ENCODE assay signal across 15 mouse cellular contexts in the genomic region with DNA sequence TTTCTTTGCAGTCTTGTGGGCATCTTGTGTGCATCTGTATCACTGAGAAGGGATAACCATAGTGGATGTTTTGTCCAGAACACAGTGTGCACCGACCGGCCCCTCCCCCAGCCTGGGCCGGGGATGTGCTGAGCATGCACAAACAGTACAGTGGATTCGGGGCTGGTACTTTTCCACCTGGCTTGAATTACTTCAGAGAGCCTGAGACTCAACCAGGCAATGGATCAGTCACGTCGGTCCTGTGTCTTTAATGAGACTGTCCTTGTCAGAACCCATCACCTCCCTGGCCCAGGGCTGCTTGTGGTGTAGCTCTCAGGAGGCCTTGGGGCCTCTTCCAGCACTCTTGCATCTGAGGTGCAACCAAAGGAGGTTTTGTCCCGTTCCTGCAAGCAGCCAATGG. TPM values are rescaled to one million over a fixed set of nuclear protein-coding genes. Genes with fewer than 3 reads are reported as not detected.
DNase-seq lines count a peak whose midpoint lies in the region; ATAC-seq lines count a peak whose summit lies in the region.
"Had no signal": no experiment of that assay in that cellular context is flagged by ENCODE, and none has a peak within 500 bp of the region (broad histone marks: within the 10 kb centered on the region; RNA-seq: fewer than 3 reads in every experiment).

No protein-coding gene starts in this region.

- peak; percentile 5 for DNase-seq in NIH3T3 (ENCODE audit: low read depth)
- peak; percentile 64 to 71 for DNase-seq in adrenal gland, postnatal 36 days
- DNase-seq in T-cell, adult 2 months (ENCODE audit: low spot score), result no peak
- no peak for DNase-seq in left cerebral cortex, postnatal 25 days (ENCODE audit: low spot score in 2 of 2)
- DNase-seq: cerebellum, adult 11-12 months; kidney, postnatal 10 days; thymus, adult 18-20 months had no signal

- H3K27me3 ChIP-seq in kidney, embryonic 15.5 days, result 0 out of 2 replicates have a peak, but pooled peaks cover 9% of the 10 kb centered on the region
- H3K27me3 ChIP-seq in kidney, embryonic 14.5 days (ENCODE audit: control insufficient read depth, insufficient read depth, low read length), result no peaks in the 10 kb centered on the region
- no peaks in the 10 kb centered on the region for H3K27me3 ChIP-seq in limb, embryonic 15.5 days

- no peak overlapping the region for H3K4me2 ChIP-seq in kidney, embryonic 15.5 days
- H3K4me2 ChIP-seq in kidney, embryonic 14.5 days (replicated peaks; ENCODE audit: low read depth, low read length), result no peak overlapping the region
- H3K4me2 ChIP-seq in limb, embryonic 15.5 days, result no peak overlapping the region
- H3K4me2 ChIP-seq: liver, embryonic 12.5 days had no signal

- no peak overlapping the region for H3K4me3 ChIP-seq in kidney, embryonic 15.5 days (replicated peaks)
- no peak overlapping the region for H3K4me3 ChIP-seq in kidney, embryonic 14.5 days (ENCODE audit: low read length)
- H3K4me3 ChIP-seq in limb, embryonic 15.5 days, result no peak overlapping the region
- H3K4me3 ChIP-seq: erythroblast, embryonic 14.5 days; liver, embryonic 12.5 days had no signal

- WGBS in kidney, embryonic 15.5 days, result 62% methylated on average over 7 of the region's 7 CpGs
- 51% methylated on average over 7 of the region's 7 CpGs for WGBS in kidney, embryonic 14.5 days
- WGBS in limb, embryonic 15.5 days, result 31% methylated on average over 7 of the region's 7 CpGs

- H3K9me3 ChIP-seq in kidney, embryonic 15.5 days (replicated peaks), result no peaks in the 10 kb centered on the region
- no peaks in the 10 kb centered on the region for H3K9me3 ChIP-seq in kidney, embryonic 14.5 days (ENCODE audit: control insufficient read depth, low read length)
- no peaks in the 10 kb centered on the region for H3K9me3 ChIP-seq in limb, embryonic 15.5 days
- H3K9me3 ChIP-seq: liver, embryonic 12.5 days had no signal

- intact Hi-C loops in left cerebral cortex, postnatal 25 days (cut with DNase I), result no loop called here

- H3K4me1 ChIP-seq in kidney, embryonic 15.5 days, result peaks cover 12% of the 10 kb centered on the region
- H3K4me1 ChIP-seq in kidney, embryonic 14.5 days (ENCODE audit: control insufficient read depth, insufficient read depth, low read length), result 0 out of 2 replicates have a peak, but pooled peaks cover 5% of the 10 kb centered on the region
- peaks cover 27% of the 10 kb centered on the region for H3K4me1 ChIP-seq in limb, embryonic 15.5 days
- H3K4me1 ChIP-seq: liver, embryonic 12.5 days had no signal

- no peak overlapping the region for H3K9ac ChIP-seq in kidney, embryonic 15.5 days
- no peak overlapping the region for H3K9ac ChIP-seq in kidney, embryonic 14.5 days (ENCODE audit: low read depth, low read length)
- 0 out of 2 replicates have a peak overlapping the region, but pooled peaks have one; percentile 14 for H3K9ac ChIP-seq in limb, embryonic 15.5 days
- H3K9ac ChIP-seq: liver, embryonic 12.5 days had no signal

- H3K27ac ChIP-seq in kidney, embryonic 15.5 days, result no peak overlapping the region
- no peak overlapping the region for H3K27ac ChIP-seq in kidney, embryonic 14.5 days (ENCODE audit: low read depth, low read length)
- peak overlapping the region; percentile 38; the same call in 1 of the 2 replicates for H3K27ac ChIP-seq in limb, embryonic 15.5 days
- H3K27ac ChIP-seq: liver, embryonic 12.5 days had no signal

- H3K36me3 ChIP-seq in kidney, embryonic 15.5 days, result no peaks in the 10 kb centered on the region
- H3K36me3 ChIP-seq in kidney, embryonic 14.5 days (ENCODE audit: control insufficient read depth, insufficient read depth, low read length), result no peaks in the 10 kb centered on the region
- H3K36me3 ChIP-seq in limb, embryonic 15.5 days, result no peaks in the 10 kb centered on the region
- H3K36me3 ChIP-seq: liver, embryonic 12.5 days had no signal

- ATAC-seq in kidney, embryonic 15.5 days (replicated peaks; ENCODE audit: low FRiP score), result 0 out of 2 replicates have a peak, but pooled peaks have one; percentile 28
- ATAC-seq in kidney, embryonic 14.5 days (ENCODE audit: low FRiP score, low TSS enrichment), result no peak
- no peak for ATAC-seq in limb, embryonic 15.5 days (ENCODE audit: insufficient number of reproducible peaks, low FRiP score, low TSS enrichment, low read depth)
- ATAC-seq: liver, embryonic 12.5 days had no signal

RNA-seq across cellular contexts. Expression of a gene that starts 46.4 kb away (rescaled TPM):
- polyA plus RNA-seq in kidney, embryonic 15.5 days (2015; fragmentation: Nextera tagmentation; extraction: Ambion mirVana), result 0.13 and 0.43 TPM in 2 replicates
- polyA plus RNA-seq in kidney, embryonic 14.5 days (2014; fragmentation: Nextera tagmentation; extraction: Ambion mirVana), result 0.21 and 0.23 TPM in 2 replicates
- 1 to 10 TPM in 1 of 2 experiments, under 1 TPM in 1; 0.36 to 1.1 TPM for total RNA-seq in adrenal gland, postnatal 36 days (2021)
- 0.88 and 1.2 TPM in 2 replicates for polyA plus RNA-seq in limb, embryonic 15.5 days (2015; fragmentation: Nextera tagmentation; extraction: Ambion mirVana)
- total RNA-seq in left cerebral cortex, postnatal 25 days (2021), result 10 to 100 TPM; 77.5 to 79.8 TPM
- total RNA-seq: common myeloid progenitor, adult 5-6 weeks; granulocyte monocyte progenitor cell, adult 5-6 weeks; megakaryocyte-erythroid progenitor cell, adult 5-6 weeks had no signal
- polyA plus RNA-seq: erythroblast, embryonic 14.5 days; liver, embryonic 12.5 days had no signal

Comparison
In these comparisons a context has a peak if more than half of its experiments do, and no peak if none do; other contexts are left out.
1. DNase-seq: peak in NIH3T3 (single experiment) and adrenal gland, postnatal 36 days (2 of 2); none in T-cell, adult 2 months (single experiment) and left cerebral cortex, postnatal 25 days (0 of 2).